Mouse (Mus musculus) CH12.LX (cell line): ENCODE measurements around the gene Cd36. TPM values are rescaled to one million over a fixed set of nuclear protein-coding genes. Genes with fewer than 3 reads are reported as not detected.

Experiments used
- DNase-seq: peaks from one replicate; pipeline ENCODE4 v3.0.0-alpha.2; 2013; ENCODE audit errors: extremely low read depth
- H3K27ac ChIP-seq: 2 replicates; pipeline ENCODE4 v1.5.1; 2012; ENCODE audit warnings: low read depth, mild to moderate bottlenecking, control low read depth, moderate library complexity; ENCODE audit not compliant: insufficient read depth
- H3K27me3 ChIP-seq: replicated peaks from 2 replicates; pipeline ENCODE3; 2012; ENCODE audit warnings: inconsistent platforms
- H3K36me3 ChIP-seq, 2 experiments: replicated peaks in 1 of 2; 2 replicates each; pipeline versions ENCODE3 to v1.6.1; 2012; ENCODE audit warnings: inconsistent platforms in 1 of 2, low read length in 1 of 2, mild to moderate bottlenecking in 1 of 2, mixed read lengths in 1 of 2, moderate library complexity in 1 of 2; ENCODE audit not compliant: control insufficient read depth in 1 of 2, insufficient read depth in 1 of 2
- H3K4me1 ChIP-seq, 2 experiments: 2 replicates each; pipeline ENCODE4 v1.6.1; 2012; ENCODE audit warnings: inconsistent platforms in 1 of 2, moderate library complexity in 1 of 2; ENCODE audit not compliant: insufficient read depth in 2 of 2, control insufficient read depth in 1 of 2
- H3K4me2 ChIP-seq: 2 replicates; pipeline ENCODE4 v1.6.1; 2012; ENCODE audit warnings: low read depth, mild to moderate bottlenecking, control low read depth; ENCODE audit not compliant: poor library complexity, insufficient read depth, severe bottlenecking
- H3K4me3 ChIP-seq, 3 experiments: fragments of 150-350 bp in 1 of 3; sonication (generic) in 1 of 3; replicated peaks in 1 of 3; 2 replicates each; pipeline versions ENCODE3 to v1.5.1; 2011 to 2012; ENCODE audit warnings: low read depth in 2 of 3, low read length in 2 of 3, mild to moderate bottlenecking in 2 of 3, moderate library complexity in 2 of 3, control low read depth in 1 of 3, improper control_type of control experiment in 1 of 3, inconsistent platforms in 1 of 3, mixed read lengths in 1 of 3; ENCODE audit not compliant: poor library complexity in 1 of 3
- H3K79me2 ChIP-seq: replicated peaks from 2 replicates; pipeline ENCODE4 v1.6.1; 2012; ENCODE audit warnings: mild to moderate bottlenecking, moderate library complexity; ENCODE audit not compliant: control insufficient read depth, poor library complexity, insufficient read depth, severe bottlenecking; ENCODE audit errors: extremely low read depth
- H3K9ac ChIP-seq: 2 replicates; pipeline ENCODE4 v1.6.1; 2012; ENCODE audit warnings: low read depth, mild to moderate bottlenecking, control low read depth, moderate library complexity; ENCODE audit not compliant: insufficient read depth
- H3K9me3 ChIP-seq: replicated peaks from 2 replicates; pipeline ENCODE3; 2012; ENCODE audit warnings: low read length, inconsistent platforms, mixed read lengths
- BHLHE40 ChIP-seq: IDR thresholded peaks from 2 replicates; pipeline ENCODE4 v1.6.1; 2011; ENCODE audit warnings: mild to moderate bottlenecking, low read depth, low read length, improper control_type of control experiment
- CHD1 ChIP-seq: IDR thresholded peaks from 2 replicates; pipeline ENCODE4 v1.6.1; 2012; ENCODE audit warnings: low read depth, low read length, improper control_type of control experiment, inconsistent platforms
- CHD2 ChIP-seq: IDR thresholded peaks from 2 replicates; pipeline ENCODE4 v1.6.1; 2011; ENCODE audit warnings: low read length, improper control_type of control experiment
- CTCF ChIP-seq, 2 experiments: IDR thresholded peaks in 1 of 2; conservative IDR thresholded peaks in 1 of 2; 2 replicates each; pipeline ENCODE4 v1.5.1; 2011 to 2012; ENCODE audit warnings: low read depth in 2 of 2, low read length in 2 of 2, improper control_type of control experiment in 1 of 2, inconsistent platforms in 1 of 2, mild to moderate bottlenecking in 1 of 2, moderate library complexity in 1 of 2
- E2F4 ChIP-seq: IDR thresholded peaks from 2 replicates; pipeline ENCODE4 v1.6.1; 2011; ENCODE audit warnings: low read depth, low read length, improper control_type of control experiment; ENCODE audit not compliant: insufficient replicate concordance
- ELF1 ChIP-seq: IDR thresholded peaks from 2 replicates; pipeline ENCODE4 v1.6.1; 2014; ENCODE audit warnings: low read depth, mild to moderate bottlenecking, inconsistent platforms, low read length, improper control_type of control experiment
- EP300 ChIP-seq: IDR thresholded peaks from 2 replicates; pipeline ENCODE4 v1.6.1; 2011; ENCODE audit warnings: low read length, improper control_type of control experiment
- ETS1 ChIP-seq: conservative IDR thresholded peaks from 2 replicates; pipeline ENCODE4 v1.6.1; 2012; ENCODE audit warnings: low read depth, mild to moderate bottlenecking, inconsistent platforms, low read length, improper control_type of control experiment, moderate library complexity
- GABPA ChIP-seq: IDR thresholded peaks from 2 replicates; pipeline ENCODE4 v1.6.1; 2012; ENCODE audit warnings: low read depth, low read length, improper control_type of control experiment, inconsistent platforms; ENCODE audit not compliant: insufficient replicate concordance
- HCFC1 ChIP-seq: IDR thresholded peaks from 2 replicates; pipeline ENCODE4 v1.6.1; 2012; ENCODE audit warnings: low read depth, mild to moderate bottlenecking, inconsistent platforms, low read length, improper control_type of control experiment
- IRF4 ChIP-seq: IDR thresholded peaks from 2 replicates; pipeline ENCODE4 v1.6.1; 2014; ENCODE audit warnings: low read depth, mild to moderate bottlenecking, inconsistent platforms, low read length, improper control_type of control experiment
- JUN ChIP-seq: IDR thresholded peaks from 2 replicates; pipeline ENCODE4 v1.6.1; 2011; ENCODE audit warnings: low read depth, mild to moderate bottlenecking, low read length, improper control_type of control experiment, moderate library complexity; ENCODE audit not compliant: insufficient read depth
- JUND ChIP-seq: conservative IDR thresholded peaks from 2 replicates; pipeline ENCODE4 v1.6.1; 2011; ENCODE audit warnings: low read depth, low read length, improper control_type of control experiment
- KAT2A ChIP-seq: IDR thresholded peaks from 2 replicates; pipeline ENCODE4 v1.6.1; 2012; ENCODE audit warnings: low read length, improper control_type of control experiment, inconsistent platforms; ENCODE audit not compliant: insufficient replicate concordance
- MAFK ChIP-seq: IDR thresholded peaks from 2 replicates; pipeline ENCODE4 v1.6.1; 2011; ENCODE audit warnings: low read length, improper control_type of control experiment; ENCODE audit not compliant: insufficient replicate concordance
- MAX ChIP-seq: IDR thresholded peaks from 2 replicates; pipeline ENCODE4 v1.6.1; 2011; ENCODE audit warnings: low read length, improper control_type of control experiment
- MAZ ChIP-seq: IDR thresholded peaks from 2 replicates; pipeline ENCODE4 v1.6.1; 2012; ENCODE audit warnings: low read depth, mild to moderate bottlenecking, inconsistent platforms, low read length, improper control_type of control experiment, moderate library complexity
- MEF2A ChIP-seq: IDR thresholded peaks from 2 replicates; pipeline ENCODE4 v1.6.1; 2014; ENCODE audit warnings: low read depth, mild to moderate bottlenecking, inconsistent platforms, low read length, improper control_type of control experiment, borderline replicate concordance
- MXI1 ChIP-seq: IDR thresholded peaks from 2 replicates; pipeline ENCODE4 v1.6.1; 2011; ENCODE audit warnings: mild to moderate bottlenecking, low read depth, low read length, improper control_type of control experiment
- MYC ChIP-seq: IDR thresholded peaks from 2 replicates; pipeline ENCODE4 v1.6.1; 2011; ENCODE audit warnings: low read depth, mild to moderate bottlenecking, improper control_type of control experiment, low read length
- NELFE ChIP-seq: IDR thresholded peaks from 2 replicates; pipeline ENCODE4 v1.6.1; 2011; ENCODE audit warnings: low read depth, low read length, improper control_type of control experiment
- NRF1 ChIP-seq: IDR thresholded peaks from 2 replicates; pipeline ENCODE4 v1.6.1; 2014; ENCODE audit warnings: low read depth, mild to moderate bottlenecking, inconsistent platforms, low read length, improper control_type of control experiment, moderate library complexity
- PAX5 ChIP-seq: IDR thresholded peaks from 2 replicates; pipeline ENCODE4 v1.6.1; 2012; ENCODE audit warnings: low read length, inconsistent platforms, mixed read lengths
- POLR2A ChIP-seq: IDR thresholded peaks from 2 replicates; pipeline ENCODE4 v1.6.1; 2011; ENCODE audit warnings: low read depth, mild to moderate bottlenecking, improper control_type of control experiment, low read length
- POLR2AphosphoS2 ChIP-seq: IDR thresholded peaks from 2 replicates; pipeline ENCODE4 v1.6.1; 2011; ENCODE audit warnings: low read depth, low read length, improper control_type of control experiment
- RAD21 ChIP-seq: IDR thresholded peaks from 2 replicates; pipeline ENCODE4 v1.6.1; 2011; ENCODE audit warnings: low read depth, mild to moderate bottlenecking, low read length, improper control_type of control experiment, moderate library complexity
- RCOR1 ChIP-seq: conservative IDR thresholded peaks from 2 replicates; pipeline ENCODE4 v1.6.1; 2012; ENCODE audit warnings: low read depth, mild to moderate bottlenecking, inconsistent platforms, low read length, improper control_type of control experiment
- SIN3A ChIP-seq: IDR thresholded peaks from 2 replicates; pipeline ENCODE4 v1.6.1; 2012; ENCODE audit warnings: low read length, improper control_type of control experiment, inconsistent platforms
- SMC3 ChIP-seq: IDR thresholded peaks from 2 replicates; pipeline ENCODE4 v1.6.1; 2011; ENCODE audit warnings: low read depth, low read length, improper control_type of control experiment
- TBP ChIP-seq: conservative IDR thresholded peaks from 2 replicates; pipeline ENCODE4 v1.6.1; 2011; ENCODE audit warnings: low read depth, low read length, improper control_type of control experiment
- TCF12 ChIP-seq: IDR thresholded peaks from 2 replicates; pipeline ENCODE4 v1.6.1; 2014; ENCODE audit warnings: low read depth, mild to moderate bottlenecking, inconsistent platforms, low read length, improper control_type of control experiment
- UBTF ChIP-seq: IDR thresholded peaks from 2 replicates; pipeline ENCODE4 v1.6.1; 2012; ENCODE audit warnings: low read depth, mild to moderate bottlenecking, inconsistent platforms, low read length, improper control_type of control experiment, moderate library complexity
- USF1 ChIP-seq: IDR thresholded peaks from 2 replicates; pipeline ENCODE4 v1.6.1; 2014; ENCODE audit warnings: low read depth, mild to moderate bottlenecking, inconsistent platforms, low read length, improper control_type of control experiment
- USF2 ChIP-seq: conservative IDR thresholded peaks from 2 replicates; pipeline ENCODE4 v1.6.1; 2011; ENCODE audit warnings: low read depth, low read length, improper control_type of control experiment
- ZC3H11A ChIP-seq: IDR thresholded peaks from 2 replicates; pipeline ENCODE4 v1.6.1; 2012; ENCODE audit warnings: low read depth, mild to moderate bottlenecking, inconsistent platforms, low read length, improper control_type of control experiment
- ZKSCAN1 ChIP-seq: IDR thresholded peaks from 2 replicates; pipeline ENCODE4 v1.6.1; 2012; ENCODE audit warnings: low read depth, inconsistent platforms, low read length, improper control_type of control experiment, borderline replicate concordance
- ZMIZ1 ChIP-seq: IDR thresholded peaks from 2 replicates; pipeline ENCODE4 v1.6.1; 2012; ENCODE audit warnings: low read depth, mild to moderate bottlenecking, inconsistent platforms, low read length, improper control_type of control experiment
- ZNF384 ChIP-seq: IDR thresholded peaks from 2 replicates; pipeline ENCODE4 v1.6.1; 2012; ENCODE audit warnings: low read depth, low read length, improper control_type of control experiment, inconsistent platforms
- dilution Hi-C: fragments of 300-500 bp; cut with MboI; formaldehyde crosslinking; loops from 2 replicates; pipeline ENCODE4 v1.14.3; 2020; ENCODE audit warnings: low sequenced_read_pairs; ENCODE audit not compliant: extremely low pct_unique_long_range_greater_than_20kb, extremely low pct_ligation_motif_present
- in situ Hi-C: fragments of 300-500 bp; cut with MboI; formaldehyde crosslinking; loops from 3 replicates; pipeline ENCODE4 v1.14.3; 2019; ENCODE audit warnings: low sequenced_read_pairs, low pct_ligation_motif_present, low pct_unique_long_range_greater_than_20kb, mixed read lengths
- polyA plus RNA-seq: library from polyadenylated mRNA; unstranded; fragments of >175 nt; gene quantifications from 2 replicates; pipeline ENCODE4 v1.2.1, GENCODE M21; 2012; ENCODE audit warnings: low read depth; ENCODE audit not compliant: insufficient read length
- total RNA-seq, 2 experiments: library from RNA; depleted of rRNA; stranded (reverse); fragments of 300-350 nt in 1 of 2; fragments of >200 nt in 1 of 2; gene quantifications; 2 replicates each; pipeline ENCODE4 v1.2.3; 2012 to 2014

Cd36 gene
- total and polyA plus RNA-seq, 3 experiments = 145 to 690 (median 608) TPM

DNA sequence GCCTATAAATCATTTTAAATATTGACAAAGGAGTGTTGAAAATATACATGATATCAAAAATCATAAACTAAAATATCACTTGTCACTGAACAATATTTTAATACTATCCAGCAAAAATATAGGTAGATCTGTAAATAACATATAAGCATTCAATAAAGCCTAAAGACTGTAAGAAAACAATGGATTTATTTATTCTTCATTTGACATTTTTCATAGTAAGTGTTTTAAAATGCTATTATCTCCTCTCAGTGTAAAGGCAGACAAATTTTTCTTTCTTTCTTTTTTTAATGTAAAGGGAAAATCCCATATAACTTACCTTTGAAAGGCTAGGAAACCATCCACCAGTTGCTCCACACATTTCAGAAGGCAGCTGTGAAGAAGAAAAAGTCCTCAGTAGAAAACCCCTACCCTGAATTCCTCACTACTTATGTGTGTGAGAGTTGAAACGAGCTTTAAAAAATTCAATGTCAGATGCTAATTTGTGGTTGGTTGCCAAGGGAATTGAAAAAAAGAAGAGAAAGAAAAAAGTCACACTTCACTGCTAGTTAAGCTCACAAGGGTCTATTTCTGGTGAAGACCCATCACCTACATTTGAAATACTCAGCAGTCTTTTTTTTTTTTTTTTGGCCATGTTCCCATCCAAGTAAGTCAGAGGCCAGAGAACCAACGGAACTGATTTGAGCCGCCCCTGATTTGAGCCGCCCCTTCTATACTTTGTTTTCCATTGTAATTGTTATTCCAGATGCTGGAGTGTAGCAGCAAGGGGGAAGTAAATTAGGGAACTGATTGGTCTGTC is 53.1 kb downstream of the Cd36 start:
- TF ChIP-seq CHD1 (peak; percentile 96), PAX5 (no peak), EP300 (peak; percentile 95), TBP (peak; percentile 91), ZKSCAN1 (no peak; the same call in 1 of the 2 replicates), GABPA (no peak), ZMIZ1 (peak; percentile 52), RCOR1 (peak; percentile 87), USF2 (no peak), SIN3A (peak; percentile 92), MAX (peak; percentile 54; the same call in 1 of the 2 replicates), NELFE (peak; percentile 60; the same call in 1 of the 2 replicates), POLR2AphosphoS2 (0 out of 2 replicates have a peak, but pooled peaks have one; percentile 8), JUN (peak; percentile 56), ELF1 (no peak; the same call in 1 of the 2 replicates), RAD21 (peak; percentile 19), KAT2A (0 out of 2 replicates have a peak, but pooled peaks have one; percentile 63), ZC3H11A (no peak), ZNF384 (peak; percentile 99), BHLHE40 (peak; percentile 93), NRF1 (no peak), SMC3 (peak; percentile 34), USF1 (no peak), TCF12 (peak; percentile 93), E2F4 (peak; percentile 80; the same call in 1 of the 2 replicates), UBTF (no peak), HCFC1 (peak; percentile 46), POLR2A (peak; percentile 46; the same call in 1 of the 2 replicates), MEF2A (peak; percentile 98), CHD2 (peak; percentile 77), CTCF (conservative IDR thresholded peaks at IDR 0.05 in 1 of 2, IDR thresholded peaks at IDR 0.05 in 1 of 2; ENCODE audit: low read depth in 2 of 2, low read length in 2 of 2) (no peak), MAFK (peak; percentile 82), MAZ (peak; percentile 87), JUND (peak; percentile 76), MXI1 (peak; percentile 90), ETS1 (peak; percentile 94), MYC (peak; percentile 90), IRF4 (peak; percentile 89)
- peaks cover 10 to 42% of the 10 kb centered on the region in 2 experiments; a peak in 3 of 4 replicates for H3K4me1 ChIP-seq
- peak overlapping the region in 2 of 3 experiments; percentile 52 for H3K4me3 ChIP-seq
- no peaks in the 10 kb centered on the region for H3K9me3 ChIP-seq
- peaks cover 0 to 10% of the 10 kb centered on the region in 2 experiments for H3K36me3 ChIP-seq
- peak overlapping the region; percentile 81; the same call in 1 of the 2 replicates for H3K9ac ChIP-seq
- peaks cover 45% of the 10 kb centered on the region for H3K79me2 ChIP-seq
- in situ Hi-C loops (no loop called here), dilution Hi-C loops (no loop called here)
- peak overlapping the region; percentile 88 for H3K27ac ChIP-seq
- H3K4me2 ChIP-seq = peak overlapping the region; percentile 55
- DNase-seq = peak; percentile 93
- no peaks in the 10 kb centered on the region for H3K27me3 ChIP-seq
